Mouse (Mus musculus): Measurements from ENCODE around the gene Setd3.
"Not testable (repeated sequence)": the region's sequence is repeated elsewhere in the genome, so short reads cannot be mapped to it uniquely, and the experiment has no call there.

Gene Setd3

GRCm38 (mm10) chr12:108143624-108144498 lies 35.3 kb downstream of the Setd3 start:
- no peak for DNase-seq (ENCODE audit: extremely low spot score)

DNA sequence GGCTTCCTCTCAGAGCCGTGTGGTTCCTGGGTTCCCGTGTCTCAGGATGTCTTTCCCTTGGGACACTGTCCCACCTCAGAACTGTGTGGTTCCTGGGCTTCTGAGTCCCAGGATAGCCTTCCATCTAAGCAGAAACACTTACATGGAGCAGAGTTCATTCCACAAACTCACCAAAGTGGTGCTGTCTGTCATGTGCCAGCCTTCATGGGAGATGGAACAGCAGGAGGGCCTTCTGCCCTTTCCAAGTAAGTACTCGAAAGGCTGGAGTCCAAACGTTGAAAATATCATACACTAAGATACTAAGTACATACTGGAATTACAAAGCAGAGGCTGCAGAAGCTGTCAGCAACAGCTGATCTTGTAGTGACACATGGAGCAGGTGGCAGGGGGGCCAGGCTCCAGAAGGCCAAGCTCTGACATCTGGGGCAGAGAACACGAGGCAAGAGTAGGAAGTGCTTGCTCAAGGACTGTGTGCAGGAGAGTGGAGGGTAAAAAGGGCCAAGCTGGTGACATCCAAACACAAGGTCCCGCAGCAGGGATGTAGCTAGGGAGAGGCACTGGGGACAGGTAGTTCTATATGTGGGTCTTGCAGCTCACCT lies 43.4 kb downstream of the Setd3 start:
- no peak for DNase-seq (ENCODE audit: extremely low spot score)

DNA sequence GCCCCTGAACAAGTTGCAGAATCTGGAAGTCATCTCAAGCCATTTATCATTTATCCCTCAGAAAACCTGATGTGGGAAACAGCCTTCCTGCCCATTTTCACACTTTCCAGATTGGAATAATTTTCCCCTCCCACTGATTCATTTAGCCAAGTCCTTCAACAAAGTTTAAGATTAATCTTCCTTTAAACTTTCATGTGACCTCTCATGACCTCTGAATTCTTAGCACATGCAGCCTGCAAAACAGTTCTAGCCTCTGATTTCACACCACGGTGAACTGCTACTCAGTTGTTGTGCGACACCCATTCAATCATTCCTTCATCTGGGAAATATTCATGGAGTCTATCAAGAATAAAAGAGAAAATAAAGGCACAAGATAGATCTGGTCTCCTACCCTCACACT lies 45.9 kb downstream of the Setd3 start:
- DNase-seq (ENCODE audit: extremely low spot score) = no peak

GRCm38 (mm10) chr12:108132450-108133070 lies 46.6 kb downstream of the Setd3 start:
- no peak for DNase-seq (ENCODE audit: extremely low spot score)

- DNase-seq (ENCODE audit: extremely low spot score) = peak; percentile 71
Measured at GRCm38 (mm10) chr12:108121288-108121687, 57.8 kb downstream of the Setd3 start.

GRCm38 (mm10) chr12:108120434-108120833 lies 58.7 kb downstream of the Setd3 start:
- no peak for DNase-seq (ENCODE audit: extremely low spot score)

GRCm38 (mm10) chr12:108119930-108120329 lies 59.2 kb downstream of the Setd3 start:
- DNase-seq (ENCODE audit: extremely low spot score) = no peak

GRCm38 (mm10) chr12:108118902-108119531 lies 60.1 kb downstream of the Setd3 start:
- DNase-seq (ENCODE audit: extremely low spot score) = peak; percentile 47

DNA sequence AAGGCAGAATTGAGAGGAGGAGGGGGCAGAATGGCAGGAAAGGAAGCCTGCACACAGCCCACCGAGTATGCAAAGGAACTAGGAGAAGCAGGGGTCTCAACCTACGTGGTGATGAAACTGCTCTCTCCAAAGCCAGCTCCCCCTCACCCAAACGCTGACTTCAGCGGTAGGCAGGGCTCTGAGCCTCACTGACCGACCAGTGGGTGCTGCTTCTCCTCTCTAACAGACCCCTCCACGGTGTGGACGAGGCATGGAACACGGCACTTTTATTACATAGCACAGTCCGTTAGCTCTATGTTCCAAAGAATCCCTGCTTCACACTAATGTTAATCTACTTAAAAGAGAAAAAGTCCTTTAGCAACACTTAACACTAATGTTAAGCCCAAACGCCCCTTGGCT lies 60.6 kb downstream of the Setd3 start:
- DNase-seq (ENCODE audit: extremely low spot score) = no peak

- DNase-seq (ENCODE audit: extremely low spot score) = no peak
Measured at GRCm38 (mm10) chr12:108111191-108111590, 67.9 kb downstream of the Setd3 start.

GRCm38 (mm10) chr12:108110674-108111073 lies 68.4 kb downstream of the Setd3 start:
- DNase-seq (ENCODE audit: extremely low spot score) = no peak

DNA sequence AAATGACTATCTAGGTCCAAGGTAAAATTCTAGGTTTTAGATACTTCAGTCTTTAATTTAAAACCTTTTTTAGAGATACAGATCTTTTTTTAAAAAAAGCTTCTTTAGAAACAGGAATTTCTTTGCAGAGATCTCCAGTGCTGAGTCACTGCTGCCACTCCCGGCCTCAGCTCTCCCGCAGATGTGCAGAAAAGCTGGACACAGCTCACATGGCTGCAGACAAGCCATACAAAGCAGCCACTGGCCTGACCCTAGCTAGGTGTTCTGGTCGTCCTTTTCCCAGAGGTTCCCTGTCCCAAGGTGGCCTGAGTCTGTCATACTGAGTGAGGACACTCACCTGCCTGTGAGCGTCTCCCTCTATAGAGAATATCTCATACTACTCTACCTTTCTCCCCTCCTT lies 69.4 kb downstream of the Setd3 start:
- no peak for DNase-seq (ENCODE audit: extremely low spot score)

GRCm38 (mm10) chr12:108108591-108108990 lies 70.5 kb downstream of the Setd3 start:
- not testable (repeated sequence) for DNase-seq (ENCODE audit: extremely low spot score)

DNA sequence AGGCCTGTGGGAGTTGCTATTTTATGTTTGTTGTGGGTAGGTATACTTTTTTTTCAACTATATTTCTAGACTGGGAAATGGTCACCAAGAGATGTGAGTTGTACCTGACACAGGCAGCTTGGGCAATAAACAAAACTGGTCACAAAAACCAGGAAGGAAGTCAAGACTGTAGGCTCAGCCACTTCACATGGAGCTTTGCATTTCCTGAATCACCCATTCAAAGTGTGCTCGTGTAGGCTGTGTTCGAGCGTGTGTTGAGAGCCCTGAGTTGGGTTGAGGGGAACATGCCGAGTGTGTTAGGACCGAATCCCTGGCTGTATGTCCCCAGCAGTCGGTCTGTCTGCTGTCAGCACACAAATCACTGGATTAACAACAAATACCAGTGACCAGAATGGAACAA lies 75.8 kb downstream of the Setd3 start:
- no peak for DNase-seq (ENCODE audit: extremely low spot score)

GRCm38 (mm10) chr12:108102119-108102518 lies 77.0 kb downstream of the Setd3 start:
- DNase-seq (ENCODE audit: extremely low spot score) = no peak

DNA sequence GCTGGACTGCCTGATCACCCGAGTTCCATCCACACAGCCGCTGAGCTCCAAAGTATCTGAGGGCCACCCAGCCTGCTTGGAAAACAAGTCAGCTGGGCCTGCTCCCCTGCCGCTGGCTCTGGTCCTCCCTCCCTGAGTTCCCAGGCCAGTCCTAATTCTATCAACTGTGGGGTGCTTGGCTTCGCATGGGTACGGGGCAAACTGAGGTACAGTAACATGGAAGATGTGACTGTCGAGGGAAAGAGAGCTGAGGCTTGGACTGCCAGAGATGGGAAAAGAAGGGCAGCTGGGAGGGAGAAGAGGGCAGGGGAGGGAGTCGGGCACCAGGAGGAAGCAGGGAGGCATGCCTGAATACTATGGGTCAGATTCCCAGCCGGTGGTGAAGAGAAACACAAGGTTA lies 78.9 kb downstream of the Setd3 start:
- no peak for DNase-seq (ENCODE audit: extremely low spot score)

GRCm38 (mm10) chr12:108098201-108098980 lies 80.7 kb downstream of the Setd3 start:
- no peak for DNase-seq (ENCODE audit: extremely low spot score)

DNA sequence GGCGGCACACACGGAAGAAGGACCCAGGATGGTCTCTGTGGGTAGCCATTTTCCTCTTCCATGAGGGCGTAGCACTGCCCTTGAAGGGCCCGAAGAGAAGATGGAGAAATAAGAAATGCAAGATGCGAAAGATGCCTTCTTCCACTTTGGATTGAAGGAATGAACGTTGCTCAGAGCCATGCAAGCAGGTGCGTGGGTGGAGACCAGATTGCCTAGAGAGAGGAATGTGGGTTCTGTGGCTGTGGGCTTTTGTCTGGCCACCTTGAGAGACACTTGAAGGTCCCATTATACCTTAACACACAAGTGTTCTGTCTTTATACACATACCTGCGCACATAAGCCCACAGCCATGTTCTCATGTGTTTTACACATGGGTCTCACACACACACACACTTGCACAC lies 81.5 kb downstream of the Setd3 start:
- no peak for DNase-seq (ENCODE audit: extremely low spot score)

GRCm38 (mm10) chr12:108088253-108088652 lies 90.9 kb downstream of the Setd3 start:
- DNase-seq (ENCODE audit: extremely low spot score) = no peak

DNA sequence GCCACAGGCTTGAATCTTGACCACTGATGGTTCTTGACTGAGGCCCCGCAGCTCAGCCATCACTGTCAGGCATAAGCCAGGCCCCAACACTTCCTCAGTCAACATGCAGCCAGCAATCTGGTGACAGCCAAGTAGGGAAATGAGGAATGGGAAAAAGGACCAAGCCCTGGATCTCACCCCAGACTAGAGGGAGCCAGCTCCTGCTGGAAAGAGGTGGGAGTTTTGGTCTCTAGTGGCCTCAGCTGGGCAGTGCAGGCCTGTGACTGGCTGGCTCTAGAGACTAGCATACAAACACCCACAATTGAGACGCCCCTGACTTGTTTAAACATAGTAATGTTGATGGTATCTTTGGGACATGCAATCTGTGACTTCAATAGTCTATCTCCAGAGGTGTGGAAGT lies 91.6 kb downstream of the Setd3 start:
- DNase-seq (ENCODE audit: extremely low spot score) = no peak

DNA sequence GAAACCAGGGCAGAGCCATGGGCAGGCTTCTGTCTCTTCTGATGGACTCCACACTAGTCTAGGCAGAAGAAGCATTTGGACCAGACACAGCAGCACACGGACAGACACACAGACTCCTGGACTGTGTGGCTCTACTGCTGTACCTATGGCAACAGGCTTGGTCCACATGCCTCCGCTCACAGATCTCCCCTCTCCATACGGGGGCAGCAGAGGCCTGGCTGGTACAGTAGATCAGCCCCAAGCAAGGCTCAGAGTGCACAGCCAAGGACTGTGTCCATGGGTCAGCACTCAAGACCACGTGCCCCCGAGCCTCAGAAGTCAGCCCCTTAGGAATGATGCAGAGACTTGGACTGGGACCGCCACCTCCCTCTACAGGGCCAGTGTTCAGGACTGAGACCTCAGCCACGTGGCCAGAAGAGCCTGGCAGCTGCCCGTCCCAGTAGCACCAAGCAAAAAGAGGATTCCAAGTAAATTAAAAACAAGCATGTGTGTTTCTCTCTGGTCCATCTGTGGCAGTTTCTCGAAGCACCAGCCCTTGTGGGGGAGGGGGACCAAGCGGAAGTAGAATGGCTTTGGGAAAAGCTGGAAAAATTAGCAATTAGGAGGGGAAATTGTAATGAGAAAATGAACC lies 100.9 kb downstream of the Setd3 start:
- DNase-seq (ENCODE audit: extremely low spot score) = no peak

Measured in embryo, embryonic 9.5 days (tissue).